Mouse (Mus musculus): ENCODE data around the gene Nme1. TPM values are rescaled to one million over a fixed set of nuclear protein-coding genes. Genes with fewer than 3 reads are reported as not detected.
A peak's percentile ranks its signal among the peaks of the same experiment; 100 is the strongest.

Gene Nme1
- polyA plus RNA-seq, 1 experiment, result 9.5 TPM

- peak overlapping the region; percentile 77 for H3K4me3 ChIP-seq (replicated peaks)
- TF ChIP-seq FLI1 (IDR thresholded peaks at IDR 0.05; ENCODE audit: low read length), result no peak
- TF ChIP-seq GATA1 (IDR thresholded peaks at IDR 0.05; ENCODE audit: borderline replicate concordance, low read length), result no peak
Observed at GRCm38 (mm10) chr11:93988328-93989062, 20.2 kb upstream of the Nme1 start.

GRCm38 (mm10) chr11:93987625-93988327 is 19.5 kb upstream of the Nme1 start:
- H3K9me3 ChIP-seq, result no peaks in the 10 kb centered on the region
- peaks cover 2% of the 10 kb centered on the region for H3K27me3 ChIP-seq (replicated peaks)
- TF ChIP-seq FLI1 (IDR thresholded peaks at IDR 0.05; ENCODE audit: low read length) (no peak), GATA1 (IDR thresholded peaks at IDR 0.05; ENCODE audit: borderline replicate concordance, low read length) (no peak)
- peaks cover 35% of the 10 kb centered on the region for H3K4me1 ChIP-seq
- no peaks in the 10 kb centered on the region for H3K36me3 ChIP-seq (replicated peaks; ENCODE audit: low read length)
- H3K4me3 ChIP-seq (replicated peaks), result peak overlapping the region; percentile 77

More at GRCm38 (mm10) chr11:93988328-93989062, 20.2 kb upstream of the Nme1 start:
- Histone ChIP-seq H3K36me3 (replicated peaks; ENCODE audit: low read length) (no peaks in the 10 kb centered on the region), H3K27me3 (replicated peaks) (no peaks in the 10 kb centered on the region), H3K4me1 (peaks cover 33% of the 10 kb centered on the region), H3K9me3 (no peaks in the 10 kb centered on the region)

- TF ChIP-seq GATA1 (IDR thresholded peaks at IDR 0.05; ENCODE audit: borderline replicate concordance, low read length) (no peak), FLI1 (IDR thresholded peaks at IDR 0.05; ENCODE audit: low read length) (no peak)
- Histone ChIP-seq H3K4me1 (peaks cover 34% of the 10 kb centered on the region), H3K9me3 (no peaks in the 10 kb centered on the region), H3K4me3 (replicated peaks) (peak overlapping the region; percentile 76), H3K36me3 (replicated peaks; ENCODE audit: low read length) (no peaks in the 10 kb centered on the region), H3K27me3 (replicated peaks) (peaks cover 3% of the 10 kb centered on the region)
Observed at GRCm38 (mm10) chr11:93987026-93987425, 18.7 kb upstream of the Nme1 start.

- Histone ChIP-seq H3K27me3 (replicated peaks) (peaks cover 3% of the 10 kb centered on the region), H3K4me3 (replicated peaks) (no peak overlapping the region), H3K9me3 (no peaks in the 10 kb centered on the region), H3K36me3 (replicated peaks; ENCODE audit: low read length) (no peaks in the 10 kb centered on the region), H3K4me1 (peaks cover 34% of the 10 kb centered on the region)
- TF ChIP-seq GATA1 (IDR thresholded peaks at IDR 0.05; ENCODE audit: borderline replicate concordance, low read length) (no peak), FLI1 (IDR thresholded peaks at IDR 0.05; ENCODE audit: low read length) (no peak)
Observed at GRCm38 (mm10) chr11:93986298-93986697, 18.0 kb upstream of the Nme1 start.

GRCm38 (mm10) chr11:93985265-93985664 is 16.9 kb upstream of the Nme1 start:
- Histone ChIP-seq H3K27me3 (replicated peaks) (peaks cover 3% of the 10 kb centered on the region), H3K4me3 (replicated peaks) (no peak overlapping the region), H3K9me3 (no peaks in the 10 kb centered on the region), H3K36me3 (replicated peaks; ENCODE audit: low read length) (no peaks in the 10 kb centered on the region), H3K4me1 (peaks cover 34% of the 10 kb centered on the region)
- TF ChIP-seq GATA1 (IDR thresholded peaks at IDR 0.05; ENCODE audit: borderline replicate concordance, low read length), result no peak
- TF ChIP-seq FLI1 (IDR thresholded peaks at IDR 0.05; ENCODE audit: low read length), result no peak

- peaks cover 3% of the 10 kb centered on the region for H3K27me3 ChIP-seq (replicated peaks)
- no peak overlapping the region for H3K4me3 ChIP-seq (replicated peaks)
- TF ChIP-seq FLI1 (IDR thresholded peaks at IDR 0.05; ENCODE audit: low read length) (no peak), GATA1 (IDR thresholded peaks at IDR 0.05; ENCODE audit: borderline replicate concordance, low read length) (no peak)
- H3K9me3 ChIP-seq, result no peaks in the 10 kb centered on the region
- no peaks in the 10 kb centered on the region for H3K36me3 ChIP-seq (replicated peaks; ENCODE audit: low read length)
- peaks cover 34% of the 10 kb centered on the region for H3K4me1 ChIP-seq
Observed at GRCm38 (mm10) chr11:93984619-93985018, 16.3 kb upstream of the Nme1 start.

- TF ChIP-seq FLI1 (IDR thresholded peaks at IDR 0.05; ENCODE audit: low read length) (no peak), GATA1 (IDR thresholded peaks at IDR 0.05; ENCODE audit: borderline replicate concordance, low read length) (no peak)
- no peak overlapping the region for H3K4me3 ChIP-seq (replicated peaks)
- H3K4me1 ChIP-seq, result peaks cover 4% of the 10 kb centered on the region; the same call in 1 of the 2 replicates
Observed at GRCm38 (mm10) chr11:93979502-93980049, 11.3 kb upstream of the Nme1 start.

GRCm38 (mm10) chr11:93972951-93973350 is 4.6 kb upstream of the Nme1 start:
- H3K4me1 ChIP-seq, result peaks cover 12% of the 10 kb centered on the region
- no peaks in the 10 kb centered on the region for H3K9me3 ChIP-seq
- no peaks in the 10 kb centered on the region for H3K36me3 ChIP-seq (replicated peaks; ENCODE audit: low read length)
- TF ChIP-seq GATA1 (IDR thresholded peaks at IDR 0.05; ENCODE audit: borderline replicate concordance, low read length) (no peak), FLI1 (IDR thresholded peaks at IDR 0.05; ENCODE audit: low read length) (no peak)
- H3K27me3 ChIP-seq (replicated peaks), result no peaks in the 10 kb centered on the region
- no peak overlapping the region for H3K4me3 ChIP-seq (replicated peaks)

More at GRCm38 (mm10) chr11:93979502-93980049, 11.3 kb upstream of the Nme1 start:
- peaks cover 3% of the 10 kb centered on the region for H3K27me3 ChIP-seq (replicated peaks)
- H3K9me3 ChIP-seq, result no peaks in the 10 kb centered on the region
- no peaks in the 10 kb centered on the region for H3K36me3 ChIP-seq (replicated peaks; ENCODE audit: low read length)

- Histone ChIP-seq H3K27me3 (replicated peaks) (no peaks in the 10 kb centered on the region), H3K4me1 (peaks cover 39% of the 10 kb centered on the region), H3K36me3 (replicated peaks; ENCODE audit: low read length) (peaks cover 13% of the 10 kb centered on the region), H3K9me3 (no peaks in the 10 kb centered on the region), H3K4me3 (replicated peaks) (no peak overlapping the region)
- TF ChIP-seq GATA1 (IDR thresholded peaks at IDR 0.05; ENCODE audit: borderline replicate concordance, low read length) (no peak), FLI1 (IDR thresholded peaks at IDR 0.05; ENCODE audit: low read length) (no peak)
Observed at GRCm38 (mm10) chr11:93969799-93970198, 1.5 kb upstream of the Nme1 start.

GRCm38 (mm10) chr11:93969171-93969570 is 850 bp upstream of the Nme1 start:
- TF ChIP-seq GATA1 (IDR thresholded peaks at IDR 0.05; ENCODE audit: borderline replicate concordance, low read length) (no peak), FLI1 (IDR thresholded peaks at IDR 0.05; ENCODE audit: low read length) (no peak)
- no peaks in the 10 kb centered on the region for H3K9me3 ChIP-seq
- no peak overlapping the region for H3K4me3 ChIP-seq (replicated peaks)
- peaks cover 46% of the 10 kb centered on the region for H3K4me1 ChIP-seq
- no peaks in the 10 kb centered on the region for H3K27me3 ChIP-seq (replicated peaks)
- peaks cover 20% of the 10 kb centered on the region for H3K36me3 ChIP-seq (replicated peaks; ENCODE audit: low read length)
